Mouse (Mus musculus) limb, embryonic 11.5 days (tissue): ENCODE data around the gene Sept12. TPM values are rescaled to one million over a fixed set of nuclear protein-coding genes. Genes with fewer than 3 reads are reported as not detected.
A peak's percentile ranks its signal among the peaks of the same experiment; 100 is the strongest.

Experiments used
- ATAC-seq: fragments of 200-750 bp; cut with Nextera tagmentation; 2 replicates; pipeline ENCODE4 v1.8.0; 2017; ENCODE audit warnings: low read depth; ENCODE audit not compliant: insufficient number of reproducible peaks, low FRiP score, low TSS enrichment
- DNase-seq: peaks from one replicate; pipeline ENCODE4 v3.0.0-alpha.2; 2015; ENCODE audit warnings: low spot score
- H3K27ac ChIP-seq: fragments of 300-500 bp; sonication (generic); replicated peaks from 2 replicates; pipeline ENCODE4 v1.5.1; 2014; ENCODE audit warnings: low read depth, mild to moderate bottlenecking, low read length
- H3K27me3 ChIP-seq: fragments of 300-500 bp; sonication (generic); 2 replicates; pipeline ENCODE4 v1.6.1; 2014; ENCODE audit warnings: mild to moderate bottlenecking, low read length, mixed read lengths; ENCODE audit not compliant: control insufficient read depth, insufficient read depth
- H3K36me3 ChIP-seq: fragments of 300-500 bp; sonication (generic); 2 replicates; pipeline ENCODE4 v1.6.1; 2014; ENCODE audit warnings: mild to moderate bottlenecking, low read length, moderate library complexity, mixed read lengths; ENCODE audit not compliant: control insufficient read depth, insufficient read depth
- H3K4me1 ChIP-seq: fragments of 300-500 bp; sonication (generic); 2 replicates; pipeline ENCODE4 v1.6.1; 2014; ENCODE audit warnings: low read length, mixed read lengths; ENCODE audit not compliant: control insufficient read depth, insufficient read depth
- H3K4me2 ChIP-seq: fragments of 300-500 bp; sonication (generic); 2 replicates; pipeline ENCODE4 v1.6.1; 2014; ENCODE audit warnings: low read depth, mild to moderate bottlenecking, moderate library complexity; ENCODE audit not compliant: severe bottlenecking
- H3K4me3 ChIP-seq: fragments of 300-500 bp; sonication (generic); 2 replicates; pipeline ENCODE4 v1.5.1; 2014; ENCODE audit warnings: low read depth, low read length
- H3K9ac ChIP-seq: fragments of 300-500 bp; sonication (generic); 2 replicates; pipeline ENCODE4 v1.6.1; 2014; ENCODE audit warnings: mild to moderate bottlenecking, low read length
- H3K9me3 ChIP-seq: fragments of 300-500 bp; sonication (generic); 2 replicates; pipeline ENCODE4 v1.6.1; 2016; ENCODE audit warnings: low read length; ENCODE audit not compliant: control insufficient read depth
- WGBS: fragments of 180-500 bp; shearing (Covaris S2); extraction: QIAGEN DNeasy Blood & Tissue Kit; methylation state at CpG from one replicate; pipeline ENCODE4 v1.1.7; 2014; 5-methylcytosine and 5-hydroxymethylcytosine counted together
- polyA plus RNA-seq: library from polyadenylated mRNA; unstranded; fragments of >200 nt; fragmentation: Nextera tagmentation; extraction: Ambion mirVana; gene quantifications from 2 replicates; pipeline ENCODE4 v1.2.1, GENCODE M21; 2014

Gene Sept12
- polyA plus RNA-seq, 1 experiment from 2014 or later, result not detected

DNA sequence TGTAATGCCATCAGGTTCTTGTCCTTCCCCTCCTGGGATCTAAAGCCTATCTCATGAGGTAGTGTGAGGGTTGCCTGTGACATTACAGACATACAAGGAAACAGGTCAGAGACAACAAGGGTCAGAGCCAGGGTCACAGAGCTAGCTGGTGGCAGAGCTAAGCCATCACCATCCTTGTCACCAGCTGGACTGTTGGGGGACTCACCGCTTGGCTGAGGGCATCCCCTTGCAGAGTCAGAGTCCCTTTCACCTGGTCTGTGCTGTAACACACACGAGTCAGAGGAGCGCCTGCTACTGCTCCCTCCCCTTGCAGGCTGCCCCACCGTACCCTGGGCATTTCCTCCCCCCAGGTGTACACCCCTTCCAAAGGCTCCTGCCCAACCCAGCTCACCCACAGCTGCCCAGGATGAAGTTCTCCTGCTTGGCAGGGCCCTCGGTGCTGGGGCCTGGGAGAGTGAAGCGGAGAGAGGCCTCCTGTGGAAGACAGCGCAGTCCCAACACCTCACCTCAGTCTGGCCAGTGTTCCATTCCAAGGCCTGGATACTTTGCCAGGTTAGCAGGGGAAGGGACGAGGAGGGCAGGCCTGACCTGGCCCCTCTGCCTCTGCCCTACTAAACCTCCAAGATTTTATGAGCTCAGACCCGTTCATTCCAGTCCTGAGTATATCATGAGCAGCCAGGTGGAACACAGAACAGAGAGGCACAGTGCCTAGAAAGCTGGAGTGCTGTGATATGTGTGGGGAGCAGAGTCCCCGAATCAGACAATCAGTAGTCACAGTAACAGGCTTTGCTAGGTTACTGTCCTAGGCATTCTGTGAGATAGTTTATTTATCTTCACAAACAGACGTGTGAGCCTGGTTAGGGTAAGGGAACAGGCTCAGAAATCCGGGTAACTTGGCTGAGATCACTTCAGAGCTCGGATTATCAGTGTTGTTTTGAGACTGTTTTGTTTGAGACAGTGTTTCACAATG lies 14.7 kb upstream of the Sept12 start:
- Histone ChIP-seq H3K27ac (no peak overlapping the region), H3K9ac (peak overlapping the region; percentile 67), H3K27me3 (no peaks in the 10 kb centered on the region), H3K9me3 (no peaks in the 10 kb centered on the region), H3K4me2 (peak overlapping the region; percentile 71), H3K4me3 (peak overlapping the region; percentile 59), H3K4me1 (peaks cover 9% of the 10 kb centered on the region), H3K36me3 (peaks cover 12% of the 10 kb centered on the region)
- WGBS, result 56% methylated on average over 13 of the region's 13 CpGs
- DNase-seq (no peak), ATAC-seq (no peak)

DNA sequence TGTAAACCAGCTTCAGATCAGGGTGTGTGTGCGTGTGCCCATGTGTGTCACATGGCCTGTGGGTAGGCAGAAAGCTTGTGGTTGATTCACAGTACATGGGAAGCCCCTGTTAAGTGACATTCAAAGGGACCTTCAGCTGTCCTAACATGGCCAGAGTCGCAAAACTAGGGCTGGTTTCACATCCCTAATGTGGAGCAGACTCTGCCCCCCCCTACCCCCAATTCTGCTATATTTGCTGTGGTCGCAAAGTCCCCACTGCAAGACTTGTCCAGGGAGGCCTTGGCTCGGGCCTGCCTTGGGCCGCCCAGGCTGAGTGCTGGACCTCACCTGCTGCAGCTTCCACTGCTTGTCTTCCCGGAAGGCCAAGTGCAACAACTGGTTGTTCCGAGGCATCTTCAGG lies 13.6 kb upstream of the Sept12 start:
- Histone ChIP-seq H3K4me2 (no peak overlapping the region), H3K36me3 (peaks cover 8% of the 10 kb centered on the region), H3K9me3 (no peaks in the 10 kb centered on the region), H3K27me3 (no peaks in the 10 kb centered on the region), H3K4me1 (peaks cover 9% of the 10 kb centered on the region), H3K9ac (no peak overlapping the region), H3K27ac (no peak overlapping the region), H3K4me3 (no peak overlapping the region)
- DNase-seq (no peak), ATAC-seq (no peak)
- WGBS, result 91% methylated on average over 7 of the region's 7 CpGs

DNA sequence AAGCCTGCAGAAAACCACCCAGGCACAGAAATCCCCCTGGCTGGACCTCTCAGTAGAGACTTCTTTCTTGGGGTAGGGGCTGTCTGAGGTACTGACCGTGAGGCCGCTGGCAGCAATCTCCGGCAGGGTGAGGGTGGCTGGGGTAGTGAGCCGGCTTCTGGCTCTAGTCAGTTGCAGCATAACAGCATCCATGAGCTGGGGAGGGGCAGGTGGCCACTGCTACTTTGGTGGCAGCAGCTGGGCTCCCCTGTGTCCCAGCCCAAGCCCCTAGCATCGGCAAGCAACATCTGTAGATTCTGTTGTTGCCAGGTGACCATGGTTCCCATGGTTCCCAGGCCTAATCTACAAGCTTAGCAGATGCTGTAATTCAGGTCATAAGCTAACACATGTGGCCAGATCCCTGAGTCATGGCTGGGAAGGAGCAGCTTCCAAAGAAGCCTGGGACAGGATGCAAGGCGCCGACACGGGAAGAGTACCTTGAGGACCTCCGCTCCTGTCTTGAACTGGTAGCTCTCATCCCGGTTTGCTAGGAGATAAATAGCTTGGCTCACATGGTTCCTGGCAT lies 12.8 kb upstream of the Sept12 start:
- Histone ChIP-seq H3K27me3 (no peaks in the 10 kb centered on the region), H3K4me3 (no peak overlapping the region), H3K4me2 (no peak overlapping the region), H3K27ac (no peak overlapping the region), H3K36me3 (peaks cover 3% of the 10 kb centered on the region), H3K9me3 (no peaks in the 10 kb centered on the region), H3K4me1 (peaks cover 9% of the 10 kb centered on the region), H3K9ac (no peak overlapping the region)
- DNase-seq, result no peak
- WGBS, result 83% methylated on average over 10 of the region's 10 CpGs
- no peak for ATAC-seq

DNA sequence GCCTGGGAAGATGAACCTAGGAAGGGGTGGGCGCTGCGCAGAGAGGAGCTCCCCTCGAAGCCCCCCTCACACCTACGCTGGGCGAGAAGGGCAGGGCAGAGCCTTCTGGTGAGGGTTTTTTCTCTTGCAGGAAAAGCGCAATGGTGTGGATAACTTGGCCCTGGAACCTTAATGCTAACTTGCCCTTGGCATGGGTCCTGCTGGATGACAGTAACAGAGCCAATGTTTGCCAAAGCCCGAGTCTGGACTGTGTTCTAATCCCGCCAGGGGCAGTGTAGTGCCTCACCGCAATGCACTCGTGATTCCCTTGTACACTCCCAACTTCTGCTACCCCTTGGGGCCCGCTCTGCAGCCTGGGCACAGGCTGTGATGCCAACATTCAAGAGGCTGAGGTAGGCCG lies 10.4 kb upstream of the Sept12 start:
- WGBS, result 83% methylated on average over 12 of the region's 12 CpGs
- H3K4me3 ChIP-seq, result no peak overlapping the region

DNA sequence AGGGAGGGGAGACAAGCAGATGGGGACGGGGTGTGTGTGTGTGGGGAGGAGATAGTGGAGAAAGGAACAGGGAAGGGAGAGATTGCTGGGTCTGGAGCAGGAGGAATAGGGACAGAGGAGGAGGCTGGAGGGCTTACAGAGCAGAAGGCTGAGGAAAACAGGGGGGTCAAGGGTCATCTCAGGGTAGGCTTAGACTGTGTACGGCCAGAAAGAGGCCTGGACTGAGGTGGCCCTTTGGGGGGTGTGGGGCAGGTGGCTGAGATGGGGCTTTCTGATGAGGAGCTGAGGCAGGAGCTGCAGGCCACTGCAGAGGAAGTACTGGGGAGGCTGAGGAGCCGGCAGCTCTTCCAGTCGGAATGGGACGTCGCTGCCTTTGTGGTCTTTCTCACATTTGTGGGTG lies 9.8 kb upstream of the Sept12 start:
- no peak overlapping the region for H3K9ac ChIP-seq
- no peaks in the 10 kb centered on the region for H3K9me3 ChIP-seq
- no peaks in the 10 kb centered on the region for H3K27me3 ChIP-seq
- peaks cover 5% of the 10 kb centered on the region for H3K4me1 ChIP-seq
- ATAC-seq (0 out of 2 replicates have a peak, but pooled peaks have one; percentile 32), DNase-seq (no peak)
- no peak overlapping the region for H3K27ac ChIP-seq
- no peak overlapping the region for H3K4me3 ChIP-seq
- 42% methylated on average over 6 of the region's 6 CpGs for WGBS
- no peak overlapping the region for H3K4me2 ChIP-seq
- no peaks in the 10 kb centered on the region; the same call in 1 of the 2 replicates for H3K36me3 ChIP-seq

More for the DNA sequence above, 10.4 kb upstream of the Sept12 start:
- ATAC-seq, result no peak
- Histone ChIP-seq H3K36me3 (no peaks in the 10 kb centered on the region; the same call in 1 of the 2 replicates), H3K27me3 (no peaks in the 10 kb centered on the region), H3K4me2 (no peak overlapping the region), H3K27ac (no peak overlapping the region), H3K9ac (no peak overlapping the region), H3K4me1 (peaks cover 9% of the 10 kb centered on the region), H3K9me3 (no peaks in the 10 kb centered on the region)
- DNase-seq, result no peak

DNA sequence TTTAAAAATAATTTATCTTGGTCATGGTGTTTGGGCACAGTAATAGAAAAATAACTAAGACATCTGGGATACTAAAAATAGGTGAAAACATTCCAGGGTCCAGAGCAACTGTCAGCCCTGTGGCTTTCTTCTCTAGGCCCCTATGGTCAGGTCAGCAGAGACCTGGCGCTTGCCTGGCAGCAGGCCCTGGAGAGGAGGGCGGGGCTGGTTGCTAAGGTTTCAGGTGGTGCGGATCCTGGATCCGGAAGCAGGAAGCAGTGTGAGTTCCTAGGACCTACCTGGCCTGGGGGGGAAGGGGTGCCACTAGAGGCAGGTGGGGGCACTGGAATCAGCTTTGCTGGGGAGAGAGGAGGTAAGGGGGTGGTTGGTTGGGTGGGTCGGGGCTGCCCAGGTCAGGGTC lies 9.4 kb upstream of the Sept12 start, which contains the start of gene Smim22:
Smim22 (plus strand) TSS at position 222 of the 400 bp plus-strand sequence.
- no peaks in the 10 kb centered on the region; the same call in 1 of the 2 replicates for H3K36me3 ChIP-seq
- no peak within 1 kb of the TSS for H3K27ac ChIP-seq
- H3K27me3 ChIP-seq, result no peaks in the 10 kb centered on the region
- no peak within 1 kb of the TSS for H3K9ac ChIP-seq
- ATAC-seq (no peak), DNase-seq (no peak)
- H3K4me1 ChIP-seq, result peaks cover under 1% of the 10 kb centered on the region; the same call in 1 of the 2 replicates
- WGBS, result 52% methylated on average over 5 of the region's 5 CpGs
- H3K9me3 ChIP-seq, result no peaks in the 10 kb centered on the region
- H3K4me3 ChIP-seq, result no peak within 1 kb of the TSS
- H3K4me2 ChIP-seq, result no peak within 1 kb of the TSS

DNA sequence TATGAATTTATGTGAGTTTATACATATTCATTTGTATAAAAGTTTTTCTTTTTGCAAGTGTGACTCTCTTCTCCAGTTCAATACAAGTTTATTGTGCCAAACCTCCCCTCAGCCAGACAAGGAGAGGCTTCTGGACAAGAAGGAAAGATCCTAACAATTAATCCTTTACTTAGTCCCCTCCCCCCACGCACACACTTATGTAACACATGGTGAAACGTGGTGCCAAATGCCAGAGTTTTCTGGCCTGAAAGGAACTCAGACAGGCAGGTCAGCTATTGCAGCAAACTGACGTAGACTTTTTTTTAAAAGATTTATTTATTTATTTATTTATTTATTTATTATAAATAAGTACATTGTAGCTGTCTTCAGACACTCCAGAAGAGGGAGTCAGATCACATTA lies 3.0 kb upstream of the Sept12 start:
- DNase-seq (no peak), ATAC-seq (no peak)
- H3K27me3 ChIP-seq, result no peaks in the 10 kb centered on the region
- no peaks in the 10 kb centered on the region for H3K9me3 ChIP-seq
- H3K27ac ChIP-seq, result no peak overlapping the region
- WGBS, result 70% methylated on average over 3 of the region's 3 CpGs
- no peaks in the 10 kb centered on the region for H3K36me3 ChIP-seq
- 0 out of 2 replicates have a peak, but pooled peaks cover 3% of the 10 kb centered on the region for H3K4me1 ChIP-seq
- H3K9ac ChIP-seq, result no peak overlapping the region
- no peak overlapping the region for H3K4me3 ChIP-seq
- H3K4me2 ChIP-seq, result no peak overlapping the region

DNA sequence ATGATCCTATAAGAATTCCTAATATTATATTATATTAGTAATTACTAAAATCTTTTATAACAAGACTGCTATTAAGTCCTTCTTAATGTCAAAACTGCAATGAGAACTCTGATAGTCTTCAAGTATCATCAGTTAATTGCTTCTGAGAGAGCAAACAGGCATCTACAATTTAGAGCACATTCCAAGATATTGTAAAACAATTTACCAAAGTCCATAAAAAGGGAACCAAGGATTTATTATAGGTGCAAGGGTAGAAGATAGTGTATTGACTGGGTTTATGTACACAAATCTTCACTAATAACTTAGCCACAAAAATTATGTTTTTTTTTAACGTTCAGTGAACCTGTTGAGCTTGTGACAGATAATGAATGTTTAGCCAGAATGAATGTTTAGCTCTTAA lies 1.3 kb upstream of the Sept12 start:
- no peak overlapping the region for H3K4me2 ChIP-seq
- no peak overlapping the region for H3K9ac ChIP-seq
- no peak overlapping the region for H3K4me3 ChIP-seq
- H3K4me1 ChIP-seq, result 0 out of 2 replicates have a peak, but pooled peaks cover 3% of the 10 kb centered on the region
- 70% methylated on average over 1 of the region's 1 CpGs for whole genome bisulfite sequencing
- H3K27ac ChIP-seq, result no peak overlapping the region
- no peaks in the 10 kb centered on the region for H3K9me3 ChIP-seq
- no peak for DNase-seq
- no peaks in the 10 kb centered on the region for H3K27me3 ChIP-seq
- no peaks in the 10 kb centered on the region for H3K36me3 ChIP-seq
- no peak for ATAC-seq
